Mouse (Mus musculus): ENCODE measurements around the gene F11r.
A peak's percentile ranks its signal among the peaks of the same experiment; 100 is the strongest.

The F11r gene

GRCm38 (mm10) chr1:171437264-171438013 is at the start of gene F11r:
F11r (plus strand) TSS chr1:171437535.
- peak; percentile 41 for DNase-seq (ENCODE audit: low spot score)

- DNase-seq (ENCODE audit: low spot score): peak; percentile 15
Measured at GRCm38 (mm10) chr1:171388376-171389102, 48.8 kb upstream of the F11r start, which contains the start of gene Arhgap30. Arhgap30 (plus strand) TSS chr1:171388954.

- no peak for DNase-seq (ENCODE audit: low spot score)
Measured at GRCm38 (mm10) chr1:171390101-171390500, 47.2 kb upstream of the F11r start.

- DNase-seq (ENCODE audit: low spot score): no peak
Measured at GRCm38 (mm10) chr1:171401821-171402220, 35.5 kb upstream of the F11r start.

- DNase-seq (ENCODE audit: low spot score): no peak
Measured at GRCm38 (mm10) chr1:171402991-171403390, 34.3 kb upstream of the F11r start.

- no peak for DNase-seq (ENCODE audit: low spot score)
Measured at GRCm38 (mm10) chr1:171407263-171407662, 30.1 kb upstream of the F11r start.

- no peak for DNase-seq (ENCODE audit: low spot score)
Measured at GRCm38 (mm10) chr1:171410231-171410630, 27.1 kb upstream of the F11r start.

GRCm38 (mm10) chr1:171410947-171411484 is 26.3 kb upstream of the F11r start, which contains the start of gene Usf1:
Usf1 (plus strand) TSS chr1:171411313.
- peak; percentile 88 for DNase-seq (ENCODE audit: low spot score)

- DNase-seq (ENCODE audit: low spot score): no peak
Measured at GRCm38 (mm10) chr1:171411492-171411941, 25.8 kb upstream of the F11r start.

GRCm38 (mm10) chr1:171412001-171412441 is 25.3 kb upstream of the F11r start:
- DNase-seq (ENCODE audit: low spot score): peak; percentile 42

- no peak for DNase-seq (ENCODE audit: low spot score)
Measured at GRCm38 (mm10) chr1:171412446-171412845, 24.9 kb upstream of the F11r start.

GRCm38 (mm10) chr1:171413608-171414007 is 23.7 kb upstream of the F11r start:
- no peak for DNase-seq (ENCODE audit: low spot score)

- DNase-seq (ENCODE audit: low spot score): no peak
Measured at GRCm38 (mm10) chr1:171418660-171419059, 18.7 kb upstream of the F11r start, which contains the start of gene Tstd1. Tstd1 (plus strand) TSS chr1:171418872.

- DNase-seq (ENCODE audit: low spot score): no peak
Measured at GRCm38 (mm10) chr1:171419291-171419882, 17.9 kb upstream of the F11r start.

- no peak for DNase-seq (ENCODE audit: low spot score)
Measured at GRCm38 (mm10) chr1:171419905-171420304, 17.4 kb upstream of the F11r start.

- no peak for DNase-seq (ENCODE audit: low spot score)
Measured at GRCm38 (mm10) chr1:171422504-171423095, 14.7 kb upstream of the F11r start.

GRCm38 (mm10) chr1:171424638-171425037 is 12.7 kb upstream of the F11r start:
- no peak for DNase-seq (ENCODE audit: low spot score)

GRCm38 (mm10) chr1:171425126-171425525 is 12.2 kb upstream of the F11r start:
- DNase-seq (ENCODE audit: low spot score): no peak

GRCm38 (mm10) chr1:171432158-171432557 is 5.2 kb upstream of the F11r start:
- DNase-seq (ENCODE audit: low spot score): no peak

GRCm38 (mm10) chr1:171435288-171435814 is 2.0 kb upstream of the F11r start:
- no peak for DNase-seq (ENCODE audit: low spot score)

- no peak for DNase-seq (ENCODE audit: low spot score)
Measured at GRCm38 (mm10) chr1:171435974-171436373, 1.4 kb upstream of the F11r start.

All from c-Kit-positive CD71-positive TER-119-positive erythroid progenitor cells, embryonic 14.5 days (primary cell).